Mouse (Mus musculus): ENCODE data around the gene Cabp1.

DNA sequence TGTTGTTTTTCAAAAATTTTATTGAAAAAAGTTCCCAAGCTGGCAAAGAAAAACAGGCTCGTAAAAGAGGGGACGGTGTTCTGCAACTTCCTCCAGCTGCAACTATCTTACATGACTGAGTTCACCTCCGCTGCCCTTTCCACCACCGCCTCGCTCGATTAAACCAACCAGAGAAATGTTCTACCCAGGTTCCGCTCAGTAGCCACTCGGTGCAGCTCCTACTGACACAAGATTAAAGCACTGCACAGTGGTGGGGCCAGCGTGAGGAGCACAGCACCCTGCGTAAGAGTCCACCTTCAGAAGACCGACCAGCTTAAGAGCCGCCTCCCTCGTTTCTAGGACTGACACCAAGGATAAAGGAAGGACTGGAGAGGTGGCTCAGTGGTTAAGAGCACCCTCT lies 42.7 kb downstream of the Cabp1 start:
- no peak for TF ChIP-seq CTCF (IDR thresholded peaks at IDR 0.05; ENCODE audit: control insufficient read depth, insufficient read depth, low read length)
- TF ChIP-seq POLR2A (IDR thresholded peaks at IDR 0.05; ENCODE audit: borderline replicate concordance, control insufficient read depth, low read depth, low read length) = no peak
